Mouse (Mus musculus): Measurements from ENCODE around the gene Anapc1. TPM values are rescaled to one million over a fixed set of nuclear protein-coding genes. Genes with fewer than 3 reads are reported as not detected.

Anapc1 gene
- 128 TPM for total RNA-seq (2023)

GRCm38 (mm10) chr2:128686921-128687557, at the start of gene Anapc1:
TSS of gene Anapc1 (minus strand) at chr2:128687391.

GRCm38 (mm10) chr2:128698693-128699181, 11.5 kb upstream of the Anapc1 start, which contains the start of gene Mertk:
TSS of gene Mertk (plus strand) at chr2:128698956.

GRCm38 (mm10) chr2:128590909-128591308, 96.3 kb downstream of the Anapc1 start, which contains the start of gene Spdye4c:
TSS of gene Spdye4c (plus strand) at chr2:128591209.

Other genes starting within 250 kb of the Anapc1 start
- gene Spdye4c, start 96.2 kb downstream of the Anapc1 start, total RNA-seq (2023) = not detected
- gene Mertk, start 11.6 kb upstream of the Anapc1 start, total RNA-seq (2023) = 1.8 TPM
- gene Tmem87b, start 130.7 kb upstream of the Anapc1 start, total RNA-seq (2023) = 53.5 TPM
- gene Fbln7, start 175.6 kb upstream of the Anapc1 start, total RNA-seq (2023) = not detected

Measured in CD4-positive naive resting alpha-beta T cell, adult 76 days (primary cell).